Mouse (Mus musculus) cerebellum, adult 18-20 months (tissue): Measurements from ENCODE around the gene Cabcoco1.

ENCODE experiments used
- DNase-seq, 2 experiments: peaks; one replicate each; pipeline ENCODE4 v3.0.0; 2021

The Cabcoco1 gene

DNA sequence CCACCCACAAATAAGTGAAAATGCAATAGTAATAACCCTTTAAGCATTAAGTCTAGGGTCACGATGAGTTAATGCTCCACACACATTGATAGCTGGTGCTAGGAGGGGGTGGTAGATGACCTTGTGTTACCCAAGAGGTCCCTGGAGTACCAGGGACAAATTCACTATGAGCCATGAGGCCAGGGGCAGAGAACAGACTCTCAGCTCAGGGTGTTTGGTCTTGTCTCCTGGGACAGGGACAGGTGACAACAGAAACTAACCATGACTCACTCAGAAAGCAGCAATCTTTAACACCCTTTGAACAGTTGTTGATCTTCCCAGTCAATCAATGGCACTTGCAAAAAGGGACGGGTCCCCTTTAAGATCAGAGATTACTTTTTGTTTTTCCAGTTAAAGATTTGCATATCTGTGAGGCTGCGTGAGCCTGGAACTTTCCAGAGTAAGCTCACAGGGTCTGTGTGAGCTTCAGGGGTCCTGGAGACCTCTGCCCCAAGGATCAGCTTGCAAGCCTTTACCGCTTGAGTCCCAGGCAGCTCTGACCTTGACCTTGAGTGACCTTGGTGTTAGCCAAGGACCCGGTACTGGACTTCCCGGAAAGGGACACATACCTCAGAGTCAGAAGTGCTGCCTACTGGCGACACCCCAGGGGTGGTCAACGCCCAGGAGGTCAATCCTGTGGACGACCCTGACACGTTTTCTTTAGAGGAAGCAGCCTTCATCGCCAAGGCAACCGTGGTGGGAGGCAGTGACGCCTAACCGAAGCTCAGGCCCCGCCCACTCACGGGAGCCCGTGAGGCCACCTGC, at the start of gene Cabcoco1:
Gene Cabcoco1 (minus strand): TSS at position 758 of the 804 bp plus-strand sequence.
- peak in 1 of 2 experiments; percentile 3 for DNase-seq

DNA sequence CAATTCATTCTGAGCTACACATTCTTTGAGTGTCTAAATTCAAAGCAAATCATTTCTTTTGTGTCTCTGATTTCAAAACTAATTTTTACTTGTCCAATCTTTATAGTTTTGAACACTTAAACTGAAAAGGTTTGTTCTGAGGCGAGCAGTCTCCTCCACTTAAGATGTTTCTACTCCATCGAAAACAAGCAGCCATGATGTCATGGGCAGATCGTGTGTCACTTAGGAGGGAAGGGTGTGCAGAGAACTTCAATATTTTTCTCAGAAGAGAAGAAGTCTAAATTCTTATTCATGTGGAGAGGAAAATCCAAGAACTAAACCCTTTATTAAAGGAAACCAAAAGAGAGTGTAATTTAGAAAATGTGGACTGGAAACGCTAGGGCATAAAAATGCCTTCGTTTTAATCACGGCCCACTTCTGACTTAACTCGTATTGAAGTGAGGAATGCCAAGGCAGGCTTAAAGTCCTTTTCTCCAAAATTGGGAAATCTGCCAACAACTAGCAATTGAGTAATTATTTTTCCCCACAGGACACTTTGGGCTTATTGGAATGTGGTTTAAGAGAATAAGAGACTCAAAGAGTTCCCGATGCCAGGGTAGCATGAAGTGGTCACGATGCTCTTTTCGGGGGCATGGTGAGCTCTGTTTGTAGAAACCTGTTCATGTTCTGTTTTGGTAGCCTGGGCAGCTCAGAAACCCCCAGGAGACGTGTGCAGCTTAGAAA, 48.0 kb upstream of the Cabcoco1 start:
- no peak for DNase-seq

DNA sequence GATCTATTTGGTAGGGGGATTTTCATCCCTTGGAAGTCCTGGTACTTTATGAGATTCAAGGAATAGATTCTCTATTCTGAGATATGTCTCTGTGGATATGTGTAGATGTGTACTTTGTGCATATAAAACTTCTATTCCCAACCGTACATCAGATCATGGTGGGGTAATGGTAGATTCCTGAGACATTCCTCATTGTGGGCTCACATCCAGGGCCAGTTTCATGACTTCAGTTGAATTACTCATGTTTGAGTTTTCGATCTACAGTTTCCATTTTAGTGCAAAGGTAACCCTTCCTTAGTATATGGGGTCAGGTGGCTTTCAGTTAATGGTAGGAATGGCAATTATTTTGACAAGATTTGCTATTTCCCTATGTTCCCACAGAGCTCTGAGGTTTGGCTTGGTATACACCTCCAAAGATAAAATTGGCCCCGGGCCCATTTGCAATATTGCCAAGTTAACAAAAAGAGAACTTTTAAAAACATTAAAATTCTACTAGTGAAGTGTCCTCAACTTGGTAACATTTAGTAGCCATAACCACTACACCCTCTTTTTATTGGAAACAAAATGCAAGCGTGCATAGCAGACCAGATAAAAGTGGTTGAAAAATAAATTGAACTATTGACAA, 45.8 kb upstream of the Cabcoco1 start:
- no peak for DNase-seq

DNA sequence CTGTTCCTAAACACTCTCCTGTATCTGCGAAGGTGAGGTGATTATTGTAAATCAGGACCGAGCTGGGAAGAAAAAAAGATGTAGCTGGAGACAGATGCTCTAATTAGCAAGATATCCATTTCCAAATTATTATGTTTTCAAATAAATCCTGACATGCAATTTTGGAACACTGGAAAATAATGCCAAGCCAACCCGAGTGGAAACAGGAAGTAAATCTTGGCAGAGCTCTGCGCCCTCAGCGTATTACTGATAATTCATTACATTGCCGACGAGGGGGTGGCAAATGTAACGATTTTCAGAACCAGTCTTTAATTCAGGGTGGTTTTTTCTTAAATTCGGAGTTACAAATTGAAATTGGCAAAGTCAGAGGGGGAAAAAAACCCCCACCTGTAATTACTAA, 35.6 kb upstream of the Cabcoco1 start:
- no peak for DNase-seq

DNA sequence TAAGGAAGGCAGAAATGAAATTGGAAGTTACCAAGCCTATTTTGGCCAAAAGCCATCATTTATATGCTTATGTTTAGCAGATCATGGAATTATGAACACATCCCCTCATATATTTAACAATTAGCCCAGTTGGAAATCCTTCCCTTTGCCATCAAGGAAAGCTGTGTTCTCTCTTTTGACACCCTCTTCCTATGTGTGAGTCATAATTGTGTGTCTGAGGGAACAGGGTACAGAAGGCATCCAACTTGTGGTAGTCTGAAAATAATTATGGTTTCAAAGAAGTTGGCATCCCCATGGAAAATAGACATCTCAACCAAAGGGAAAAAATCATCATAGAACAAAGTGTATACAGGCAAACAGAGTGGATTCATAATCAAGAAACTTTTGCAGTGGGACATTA, 26.5 kb upstream of the Cabcoco1 start:
- DNase-seq, result no peak

DNA sequence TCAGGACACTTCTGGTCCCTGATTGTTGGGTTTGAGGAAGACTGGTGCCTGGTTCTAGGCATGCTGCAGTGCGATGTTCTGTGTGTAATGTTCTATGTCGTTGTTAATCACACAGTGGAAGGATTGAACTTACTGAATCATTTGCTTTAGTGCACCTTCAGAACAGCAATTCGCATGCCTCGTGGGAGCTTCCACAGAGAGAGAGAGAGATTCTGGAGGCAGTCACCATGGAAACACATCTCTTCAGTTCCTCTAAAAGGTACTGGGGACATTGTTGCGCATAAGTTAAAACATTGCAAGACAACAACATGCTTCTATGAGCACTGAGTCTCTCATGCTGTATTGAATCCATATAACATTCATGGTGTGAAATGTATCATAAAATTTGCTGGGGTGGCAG, 20.6 kb upstream of the Cabcoco1 start:
- DNase-seq, result no peak

DNA sequence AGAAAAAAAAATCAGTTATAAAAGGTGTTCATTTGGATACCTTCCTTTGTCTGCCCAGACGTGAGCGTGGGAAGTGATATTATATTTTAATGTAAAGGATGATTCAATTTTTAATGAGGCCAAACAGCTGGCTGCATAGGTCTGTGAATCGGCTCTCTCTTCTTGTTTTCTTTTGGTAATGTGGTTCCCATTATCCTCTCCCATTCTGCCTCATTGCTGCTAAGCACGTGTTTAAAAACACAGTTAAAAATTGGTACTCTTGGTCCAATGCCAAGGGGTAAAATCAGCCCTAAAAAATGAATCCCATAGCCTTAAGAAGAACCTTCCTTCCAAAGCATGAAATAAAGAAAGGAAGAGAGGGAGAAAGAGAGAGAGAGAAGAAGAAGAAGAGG, 17.1 kb upstream of the Cabcoco1 start:
- DNase-seq, result no peak

DNA sequence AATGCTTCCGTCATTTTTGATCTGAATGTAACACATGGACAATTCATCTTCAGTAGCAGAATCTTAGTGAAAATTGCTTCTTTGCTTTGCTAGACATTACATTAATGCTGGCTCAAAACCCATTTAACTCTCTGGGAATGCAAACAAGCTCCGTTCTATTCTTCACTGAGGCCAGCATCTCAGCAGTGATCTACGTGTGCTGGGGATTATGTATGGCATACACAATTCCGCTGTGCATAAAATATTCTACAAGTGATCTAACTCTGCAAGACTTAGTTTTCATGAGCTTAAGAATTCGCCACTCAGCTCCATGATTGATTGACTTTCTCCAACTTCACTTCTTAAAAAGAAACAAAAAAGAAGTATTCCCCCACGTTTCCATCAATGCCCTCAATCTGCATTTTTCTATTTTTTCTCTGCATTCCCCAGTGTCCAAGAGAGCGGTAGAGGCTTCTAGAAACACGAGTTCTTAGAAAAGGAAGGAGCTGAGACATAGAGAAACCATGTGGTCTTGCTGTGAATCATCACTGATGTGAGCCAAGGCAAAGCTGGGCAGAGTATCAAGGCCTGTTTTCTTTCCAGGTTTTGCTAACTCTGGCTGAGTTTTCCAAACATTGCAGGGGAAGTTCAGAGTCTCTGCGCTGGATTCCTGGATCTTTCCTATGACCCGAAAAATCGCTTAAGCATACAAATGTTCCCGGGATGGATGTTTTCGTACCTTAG, 16.6 kb upstream of the Cabcoco1 start:
- peak; percentile 6 to 13 for DNase-seq

DNA sequence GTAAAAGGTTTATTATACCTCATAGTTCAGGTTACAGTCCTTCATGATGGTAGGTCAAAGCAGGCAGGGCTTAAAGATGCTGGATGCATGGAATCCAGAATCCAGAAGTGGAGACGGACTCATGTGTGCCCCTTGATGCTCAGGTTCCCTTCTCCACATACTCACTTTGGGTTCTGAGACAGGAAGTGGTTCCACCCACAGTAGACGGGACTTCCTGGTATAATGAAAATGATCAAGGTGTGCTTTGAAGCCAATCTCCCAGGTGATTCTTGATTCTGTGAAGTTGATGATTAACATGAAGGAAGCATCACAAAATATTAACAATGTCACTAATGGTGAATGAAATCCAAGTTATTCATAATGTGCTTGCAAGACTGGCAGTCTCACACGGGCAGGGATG, 12.0 kb upstream of the Cabcoco1 start:
- DNase-seq, result no peak

DNA sequence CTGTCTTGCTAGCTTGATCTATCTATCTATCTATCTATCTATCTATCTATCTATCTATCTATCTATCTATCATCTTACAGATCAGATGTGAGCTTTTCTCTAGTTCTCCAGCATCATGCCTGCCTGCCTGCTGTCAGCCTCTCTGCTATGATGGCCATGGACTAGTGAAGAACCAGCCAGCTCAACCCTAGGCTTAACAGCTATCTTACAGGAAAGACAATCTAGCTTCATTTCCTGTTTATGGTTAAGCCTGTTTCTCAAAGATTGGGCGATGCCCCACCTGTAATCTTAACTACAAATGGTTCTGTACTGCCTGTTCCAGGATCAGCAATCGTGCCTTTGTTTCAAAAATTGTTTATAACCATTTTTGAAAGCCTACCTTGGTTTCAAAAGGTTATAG, 10.9 kb upstream of the Cabcoco1 start:
- DNase-seq, result no peak

DNA sequence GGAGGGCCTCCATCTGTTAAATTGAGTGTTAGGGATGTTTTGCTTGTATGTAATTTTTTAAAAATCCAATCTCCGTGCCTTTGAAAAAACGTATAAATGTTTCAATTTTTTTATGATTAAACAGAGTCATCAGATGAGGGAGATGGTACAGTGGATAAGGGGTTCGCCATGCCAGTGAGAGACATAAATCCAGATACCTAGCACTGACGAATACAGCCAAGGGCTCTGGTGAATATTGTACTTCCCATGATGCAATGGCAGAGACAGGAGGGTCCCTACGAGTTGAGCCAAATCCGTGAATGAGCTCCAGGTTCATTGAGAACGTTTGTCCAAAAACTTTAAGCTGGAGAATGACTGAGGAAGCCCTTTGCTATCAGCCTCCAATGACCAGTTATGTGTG, 9.6 kb upstream of the Cabcoco1 start:
- no peak for DNase-seq

DNA sequence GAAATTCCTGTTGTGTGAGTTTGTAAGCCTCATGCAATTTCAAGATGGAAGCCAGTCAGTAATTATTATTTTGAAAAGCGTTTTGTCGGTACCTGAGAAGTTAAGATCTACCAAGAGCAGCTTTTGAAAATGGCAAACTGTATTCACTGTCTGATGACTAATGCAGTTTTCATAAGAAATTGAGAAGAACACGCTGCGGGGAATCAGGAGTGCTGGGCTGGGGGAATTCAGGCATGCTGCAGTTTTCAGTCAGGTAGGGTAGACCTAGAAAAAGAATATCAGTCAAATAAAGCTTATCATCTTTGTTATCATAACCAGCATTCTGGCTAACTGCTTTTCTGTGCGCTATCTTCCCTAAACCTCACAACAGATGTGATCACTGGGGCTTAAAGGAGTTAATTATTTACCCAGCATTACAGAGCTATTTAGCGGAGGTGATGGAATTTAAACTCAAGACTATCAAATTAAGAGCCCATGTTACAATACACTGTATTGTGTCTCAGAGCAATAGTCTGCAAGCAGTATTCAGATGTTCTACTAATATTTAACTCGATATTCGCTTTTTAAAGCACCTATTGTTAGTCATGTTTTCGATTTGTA, 9.1 kb upstream of the Cabcoco1 start:
- no peak for DNase-seq

DNA sequence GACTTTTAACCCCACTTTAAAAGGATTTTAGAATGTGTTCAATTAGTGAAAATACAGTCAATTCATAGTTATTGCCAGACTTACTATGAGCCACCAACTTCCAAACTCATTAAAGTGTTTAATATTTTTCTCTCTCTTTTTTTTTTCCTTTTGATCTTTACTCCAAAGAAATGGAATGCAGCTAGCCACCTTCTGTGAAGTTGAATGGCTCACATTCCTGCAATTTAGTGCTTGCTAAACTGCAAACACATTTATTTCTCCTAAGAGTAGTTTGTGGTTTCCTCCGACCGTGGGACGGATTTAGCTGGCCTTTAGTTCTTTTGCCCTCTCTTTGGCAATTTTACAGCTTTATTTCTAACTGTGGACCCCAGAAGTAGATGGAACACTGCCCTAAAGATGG, 1.4 kb upstream of the Cabcoco1 start:
- no peak for DNase-seq

DNA sequence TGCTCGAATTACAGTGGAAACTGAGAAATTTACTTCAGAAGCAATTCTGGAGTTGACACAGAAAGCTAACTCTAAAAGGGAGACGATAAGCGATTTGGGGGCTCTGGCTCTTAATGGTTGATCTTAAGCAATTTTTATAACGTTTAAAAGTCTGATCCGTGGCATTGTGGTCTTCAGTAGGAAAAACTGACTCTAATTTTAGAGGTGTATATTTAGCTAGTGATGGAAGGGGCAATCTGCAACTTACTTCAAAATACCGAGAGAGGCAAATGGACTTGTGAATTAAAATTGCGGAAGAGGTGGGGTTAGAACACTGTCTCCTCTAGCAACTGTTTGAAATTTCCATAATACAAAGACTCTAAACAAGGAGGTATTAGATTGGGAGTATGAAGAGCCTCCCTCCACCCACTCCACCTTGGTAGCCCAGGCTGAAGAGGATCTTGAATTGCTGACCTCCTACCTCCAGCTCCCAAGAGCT, 286 bp upstream of the Cabcoco1 start:
- no peak for DNase-seq

DNA sequence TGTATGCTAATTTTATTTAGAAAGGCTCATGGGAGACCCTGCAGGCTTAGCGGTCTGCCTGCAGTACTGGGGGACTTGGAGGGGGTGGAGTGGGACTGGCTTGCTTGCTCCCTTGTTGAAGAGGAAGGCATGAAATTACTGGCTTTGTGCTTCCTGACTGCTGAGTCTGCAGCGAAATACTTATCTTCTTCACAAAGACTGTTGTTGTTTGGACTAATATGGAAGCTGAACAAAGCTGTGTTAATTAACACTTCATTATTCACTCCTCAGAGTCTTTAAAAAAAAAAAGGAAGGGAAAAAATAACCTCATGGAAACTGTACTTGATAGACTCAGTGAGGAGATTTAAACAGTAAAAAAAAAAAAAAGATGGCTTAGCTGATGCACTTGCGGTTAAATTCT, 1.1 kb downstream of the Cabcoco1 start:
- no peak for DNase-seq

DNA sequence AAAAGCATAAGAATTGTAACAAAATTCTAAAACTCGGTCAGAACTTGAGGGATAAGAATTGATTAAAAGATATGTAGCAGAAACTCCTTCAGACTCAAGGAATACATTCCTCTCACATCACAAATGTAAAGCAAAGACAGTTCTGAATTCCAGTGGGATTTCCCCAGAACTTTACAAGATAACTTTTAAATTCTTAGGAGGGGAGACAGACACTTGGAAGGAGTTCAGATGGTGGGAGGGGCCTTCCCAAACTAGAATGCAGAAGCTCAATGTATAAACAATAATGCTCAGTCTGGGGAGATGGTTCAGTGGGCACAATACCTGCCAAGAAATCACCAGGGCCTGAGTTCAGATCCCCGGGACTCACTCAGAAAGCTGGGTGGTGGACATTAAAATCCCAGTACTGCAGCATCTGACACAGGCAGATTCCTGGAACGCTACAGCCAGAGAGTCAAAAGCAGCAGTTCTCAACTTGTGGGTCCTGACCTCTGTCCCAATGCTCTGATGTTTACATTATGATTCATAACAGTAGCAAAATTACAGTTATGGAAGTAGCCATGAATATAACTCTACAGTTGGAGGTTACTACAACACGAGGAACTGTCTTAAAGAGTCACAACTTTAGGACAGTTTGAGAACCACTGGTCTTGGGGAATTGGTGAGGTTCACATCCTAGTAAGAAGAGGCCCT, 4.3 kb downstream of the Cabcoco1 start:
- DNase-seq, result no peak

DNA sequence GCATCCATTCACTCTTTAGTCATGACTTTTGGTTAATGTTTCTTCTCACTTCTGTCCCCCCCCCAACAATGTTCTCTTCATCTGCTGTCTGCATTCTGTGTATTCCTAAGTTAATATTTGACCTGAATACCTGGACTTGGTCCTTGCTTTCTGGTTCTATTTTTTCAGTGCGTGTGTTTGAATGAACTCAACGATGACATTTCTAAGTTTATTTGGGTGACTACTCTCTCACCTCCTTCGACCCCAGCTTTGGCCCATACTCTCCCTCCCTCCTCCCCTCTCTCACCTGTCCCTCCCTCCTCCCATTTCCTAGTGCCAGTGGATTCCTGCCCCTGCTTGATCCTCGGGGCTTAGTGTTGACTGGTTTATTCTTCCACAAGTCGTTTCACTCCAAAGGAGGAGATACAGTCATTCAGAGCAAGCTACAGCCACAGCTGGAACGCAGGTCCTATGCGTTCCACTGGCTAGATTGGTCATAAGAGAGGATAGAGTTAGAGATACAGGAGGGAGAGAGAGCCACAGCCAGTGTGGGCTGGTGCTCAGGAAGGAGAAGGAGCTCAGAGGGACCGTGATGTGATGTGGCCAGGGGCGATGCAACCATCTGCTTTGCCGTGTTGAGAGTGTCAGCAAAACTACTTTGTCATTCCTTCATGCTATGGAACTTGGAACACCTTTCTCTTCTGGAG, 12.2 kb downstream of the Cabcoco1 start:
- DNase-seq, result no peak

DNA sequence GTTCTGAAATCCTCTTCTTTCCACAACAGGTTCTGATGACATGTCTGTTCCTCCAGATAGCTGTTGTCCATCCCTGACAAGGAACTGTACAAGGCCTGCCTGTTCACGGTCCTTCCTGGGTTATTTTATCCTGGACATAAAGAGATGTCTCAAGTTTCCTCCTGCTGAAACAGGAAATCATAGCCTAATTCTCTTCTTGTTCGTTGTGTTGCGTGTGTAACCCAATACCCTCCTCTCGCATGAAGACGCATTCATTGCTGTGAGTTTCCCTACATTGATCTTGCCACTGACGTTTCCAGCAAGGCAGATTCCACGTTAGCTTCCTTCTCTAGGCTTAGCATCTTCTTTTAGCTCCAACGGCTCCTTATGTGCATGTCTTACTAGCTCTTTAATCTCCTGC, 12.7 kb downstream of the Cabcoco1 start:
- no peak for DNase-seq

DNA sequence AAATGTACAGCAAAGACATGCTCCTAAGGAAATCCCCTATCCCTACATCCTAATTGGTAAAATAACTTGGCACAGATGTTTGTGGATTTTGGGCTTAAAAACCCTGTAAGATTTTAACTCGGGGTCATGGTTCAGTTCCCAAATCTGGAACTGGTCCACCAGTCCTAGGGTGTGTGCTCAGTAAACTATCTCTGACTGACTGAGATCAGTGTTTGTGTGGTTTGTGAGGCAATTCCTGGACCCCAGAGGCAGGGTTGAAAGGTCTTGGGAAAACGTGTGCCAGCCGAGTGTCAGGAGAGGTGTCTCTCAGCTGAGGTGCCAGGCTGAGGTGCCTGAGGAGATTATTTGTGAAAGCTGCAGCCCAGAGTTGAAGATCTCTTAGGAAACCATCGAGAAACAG, 19.6 kb downstream of the Cabcoco1 start:
- no peak for DNase-seq

DNA sequence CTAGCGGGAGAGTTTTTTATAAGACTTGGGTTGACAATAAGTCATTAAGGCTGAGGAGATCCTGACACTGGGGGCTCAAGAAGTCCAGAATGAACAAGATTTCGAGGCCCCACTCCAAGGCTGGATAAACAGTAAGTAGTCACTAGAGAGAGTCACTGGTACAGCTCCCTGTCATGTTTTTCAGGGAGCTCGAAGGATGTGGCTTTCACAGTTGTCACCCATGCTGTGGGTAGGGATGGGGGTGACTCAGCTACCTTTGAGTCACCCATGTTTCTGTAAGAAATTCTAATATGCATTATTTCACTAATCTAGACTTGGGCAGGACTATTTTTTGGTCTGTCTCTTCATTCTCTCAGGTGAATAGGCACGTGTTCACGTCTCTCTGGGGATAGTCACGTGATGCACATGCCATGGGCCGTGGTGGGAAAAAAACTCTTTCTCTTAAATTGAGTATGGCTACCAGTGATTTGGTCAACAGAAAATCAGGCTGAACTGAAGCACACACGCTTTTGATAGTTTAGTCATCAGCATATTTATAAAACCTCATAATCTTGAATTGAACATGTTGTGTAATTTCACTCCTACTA, 29.2 kb downstream of the Cabcoco1 start:
- no peak for DNase-seq

DNA sequence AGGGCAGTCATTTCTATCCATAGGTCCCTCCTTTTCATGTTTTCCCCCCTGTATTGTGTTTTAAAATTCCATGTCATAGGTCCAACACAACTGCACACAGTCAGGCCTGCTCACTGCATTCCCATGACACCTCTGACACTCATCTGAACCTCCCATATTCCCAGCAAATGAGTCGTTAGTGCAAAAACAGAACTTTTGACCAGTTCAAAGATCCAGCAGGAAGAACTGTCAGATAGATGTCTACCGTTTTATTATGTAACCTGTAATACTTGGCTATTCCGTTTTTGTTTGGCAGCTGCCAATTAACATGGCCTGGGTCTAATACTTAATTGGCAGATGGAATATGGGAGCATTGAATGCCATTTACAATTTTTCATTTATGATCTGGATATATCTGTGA, 34.0 kb downstream of the Cabcoco1 start:
- DNase-seq, result no peak
